Mouse (Mus musculus): Measurements from ENCODE around the gene Chst11.

DNA sequence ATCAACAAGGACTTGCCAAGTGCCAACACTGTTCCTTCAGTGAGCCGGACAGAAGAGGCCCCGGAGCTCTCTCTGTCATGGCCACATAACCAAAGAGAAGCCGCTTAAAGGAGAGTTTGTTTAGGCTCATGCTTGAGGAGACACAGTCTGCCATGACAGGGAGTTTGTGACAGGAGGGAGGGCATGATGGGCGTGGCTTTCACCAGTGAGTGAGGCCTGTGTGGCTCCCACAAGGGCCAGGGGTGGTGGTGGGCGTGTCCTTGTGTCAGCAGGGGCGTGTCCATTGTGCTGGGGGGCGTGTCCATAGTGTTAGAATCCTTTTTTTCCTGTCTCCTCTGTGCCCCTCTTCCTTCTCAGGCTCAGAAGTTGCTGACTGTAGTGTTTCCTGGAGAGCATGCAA lies 87.8 kb downstream of the Chst11 start:
- TF ChIP-seq EP300 (IDR thresholded peaks at IDR 0.05; ENCODE audit: low read depth): no peak
- TF ChIP-seq CTCF (IDR thresholded peaks at IDR 0.05; ENCODE audit: low read depth): no peak
